Mouse (Mus musculus): ENCODE measurements around the gene Samd4b. TPM values are rescaled to one million over a fixed set of nuclear protein-coding genes. Genes with fewer than 3 reads are reported as not detected.
"Not testable (repeated sequence)": the region's sequence is repeated elsewhere in the genome, so short reads cannot be mapped to it uniquely, and the experiment has no call there.

Samd4b gene
- polyA plus RNA-seq, 1 experiment from 2014 or later: 18.5 TPM

DNA sequence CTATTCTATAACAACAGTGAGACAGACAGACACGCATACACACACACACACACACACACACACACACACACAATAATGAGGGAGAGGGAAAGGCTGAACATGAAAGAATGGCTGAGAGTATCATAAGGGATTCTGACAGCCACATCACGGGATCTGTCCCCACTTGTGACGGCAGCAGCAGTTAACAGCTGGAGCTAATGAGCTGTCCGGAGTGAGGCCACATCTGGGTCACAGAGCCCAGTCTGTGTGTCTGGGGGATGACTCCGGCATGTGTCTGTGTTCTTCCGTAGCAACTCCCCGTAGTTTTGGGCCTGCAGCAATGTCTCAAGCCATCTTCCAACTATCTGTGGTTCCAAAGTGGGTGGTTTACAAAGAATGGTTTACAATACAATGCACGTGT, 65.9 kb downstream of the Samd4b start:
- Histone ChIP-seq H3K9ac (no peak overlapping the region), H3K4me2 (no peak overlapping the region), H3K27ac (no peak overlapping the region), H3K27me3 (replicated peaks) (no peaks in the 10 kb centered on the region), H3K36me3 (no peaks in the 10 kb centered on the region), H3K9me3 (no peaks in the 10 kb centered on the region), H3K4me3 (replicated peaks) (no peak overlapping the region), H3K4me1 (0 out of 2 replicates have a peak, but pooled peaks cover 3% of the 10 kb centered on the region)
- WGBS: 64% methylated on average over 8 of the region's 8 CpGs
- no peak for ATAC-seq (ENCODE audit: insufficient read depth, low FRiP score, low read depth)

DNA sequence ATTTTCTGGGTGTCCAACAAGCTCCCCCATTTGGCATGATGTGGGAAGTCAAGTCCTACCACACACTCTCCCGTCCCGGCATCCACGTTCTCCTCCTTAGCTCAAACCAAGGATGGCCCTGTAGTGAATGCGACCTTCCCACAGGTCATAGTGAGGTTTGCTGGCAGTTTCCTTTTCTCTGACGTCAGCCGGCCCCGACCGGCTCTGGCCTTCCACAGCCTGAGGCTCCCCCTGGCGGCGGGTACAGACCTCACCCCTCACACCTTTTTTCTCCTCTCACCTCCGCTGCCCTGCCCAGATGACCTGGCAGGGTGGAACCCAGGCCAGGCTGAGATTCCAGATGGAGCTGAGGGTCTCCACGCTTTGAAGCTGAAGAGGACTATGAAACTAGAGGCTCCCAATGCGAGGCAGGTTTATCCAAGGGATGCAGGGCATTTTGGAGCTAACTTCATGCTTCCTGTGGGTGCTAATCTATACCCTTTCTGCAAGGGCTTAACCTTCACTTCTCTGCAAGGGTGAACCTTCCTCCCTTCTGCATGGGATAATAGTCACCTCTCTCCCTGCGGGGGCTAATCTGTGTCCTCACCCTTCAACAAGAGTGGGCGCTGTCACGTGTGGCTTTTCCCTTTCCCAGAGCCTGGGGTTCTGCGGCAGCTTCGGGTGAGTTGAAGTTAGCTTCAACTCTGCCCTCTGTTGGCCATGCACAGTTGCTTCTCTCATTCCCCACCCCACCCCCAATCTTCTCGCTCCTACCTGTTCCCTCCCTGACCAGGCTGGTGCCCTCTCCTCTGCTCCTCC, 69.8 kb downstream of the Samd4b start:
- Histone ChIP-seq H3K27me3 (replicated peaks) (no peaks in the 10 kb centered on the region), H3K4me1 (0 out of 2 replicates have a peak, but pooled peaks cover 3% of the 10 kb centered on the region), H3K4me3 (replicated peaks) (no peak overlapping the region), H3K36me3 (no peaks in the 10 kb centered on the region), H3K9me3 (no peaks in the 10 kb centered on the region), H3K27ac (no peak overlapping the region), H3K4me2 (no peak overlapping the region), H3K9ac (no peak overlapping the region)
- ATAC-seq (ENCODE audit: insufficient read depth, low FRiP score, low read depth): peak; percentile 36; the same call in 1 of the 2 replicates
- 6% methylated on average over 19 of the region's 19 CpGs for WGBS

DNA sequence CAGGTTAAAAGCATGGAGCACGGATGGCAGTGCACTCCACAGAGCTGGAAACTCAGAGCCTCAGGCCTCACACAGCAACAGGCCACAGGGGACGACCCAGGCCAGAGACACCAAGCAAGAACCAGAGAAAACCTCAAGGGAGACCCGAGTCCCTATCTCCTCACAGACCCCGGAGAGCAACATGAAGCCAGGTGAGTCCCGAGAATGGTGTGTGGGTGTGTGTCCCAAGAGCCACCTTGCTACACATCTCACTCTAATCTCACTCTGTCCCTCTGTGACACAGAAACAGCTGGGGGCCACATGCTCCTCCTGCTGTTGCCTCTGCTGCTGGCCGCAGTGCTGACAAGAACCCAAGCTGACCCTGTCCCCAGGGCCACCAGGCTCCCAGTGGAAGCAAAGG, 75.4 kb downstream of the Samd4b start, which contains the start of gene Ifnl3:
Gene Ifnl3 (plus strand): TSS at position 301 of the 400 bp plus-strand sequence.
- not testable (repeated sequence) for H3K4me2 ChIP-seq; H3K9me3 ChIP-seq; H3K36me3 ChIP-seq; H3K4me1 ChIP-seq; H3K27me3 ChIP-seq (replicated peaks); H3K27ac ChIP-seq; ATAC-seq (ENCODE audit: insufficient read depth, low FRiP score, low read depth); H3K9ac ChIP-seq; H3K4me3 ChIP-seq (replicated peaks)
- 60% methylated on average over 5 of the region's 6 CpGs for WGBS

DNA sequence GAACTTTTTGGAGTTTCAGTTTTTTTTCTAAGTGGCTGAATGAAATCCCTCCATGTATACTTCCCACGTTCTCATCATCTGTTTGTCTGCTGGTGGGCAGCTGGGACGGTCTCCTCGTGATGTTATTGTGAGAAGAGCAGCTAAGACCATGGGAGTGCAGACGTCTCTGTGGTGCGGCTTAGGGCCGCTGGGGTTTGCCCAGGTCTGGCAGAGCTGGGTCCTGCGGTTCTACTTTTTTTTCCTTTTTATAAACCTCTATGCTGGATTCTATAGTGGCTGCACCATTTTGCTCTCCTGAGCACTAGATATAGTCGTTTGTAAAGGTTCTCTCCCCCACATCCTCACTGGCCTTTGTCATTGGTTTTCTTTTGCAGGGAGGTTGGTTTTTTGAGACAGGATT, 86.5 kb downstream of the Samd4b start:
- H3K4me2 ChIP-seq: no peak overlapping the region
- 66% methylated on average over 8 of the region's 8 CpGs for WGBS

DNA sequence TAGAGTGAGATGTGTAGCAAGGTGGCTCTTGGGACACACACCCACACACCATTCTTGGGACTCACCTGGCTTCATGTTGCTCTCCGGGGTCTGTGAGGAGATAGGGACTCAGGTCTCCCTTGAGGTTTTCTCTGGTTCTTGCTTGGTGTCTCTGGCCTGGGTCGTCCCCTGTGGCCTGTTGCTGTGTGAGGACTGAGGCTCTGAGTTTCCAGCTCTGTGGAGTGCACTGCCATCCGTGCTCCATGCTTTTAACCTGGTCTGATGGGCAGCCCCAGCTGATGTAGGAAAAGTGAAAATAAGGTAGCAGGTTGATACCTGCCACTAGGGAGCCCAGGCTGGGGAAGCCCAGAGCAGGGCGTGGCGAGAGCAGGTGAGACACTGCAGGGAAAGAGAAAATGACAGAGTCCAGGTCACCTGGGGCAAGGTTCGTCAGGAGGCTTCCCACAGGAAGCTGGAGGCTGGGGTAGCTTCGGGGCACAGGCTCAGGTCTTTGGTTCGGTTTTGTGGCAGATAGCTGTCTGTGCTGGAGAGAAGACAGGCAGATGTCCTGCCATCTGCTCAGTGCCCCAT, 87.5 kb downstream of the Samd4b start, which contains the start of gene Ifnl2:
Gene Ifnl2 (minus strand): TSS at position 51 of the 570 bp plus-strand sequence.
- 45% methylated on average over 8 of the region's 8 CpGs for WGBS
- not testable (repeated sequence) for H3K4me3 ChIP-seq (replicated peaks); H3K4me1 ChIP-seq; H3K27me3 ChIP-seq (replicated peaks); H3K27ac ChIP-seq; H3K9me3 ChIP-seq; H3K36me3 ChIP-seq; H3K4me2 ChIP-seq; ATAC-seq (ENCODE audit: insufficient read depth, low FRiP score, low read depth); H3K9ac ChIP-seq

More for the DNA sequence above, 86.5 kb downstream of the Samd4b start:
- no peaks in the 10 kb centered on the region for H3K9me3 ChIP-seq
- no peaks in the 10 kb centered on the region for H3K4me1 ChIP-seq
- H3K4me3 ChIP-seq (replicated peaks): no peak overlapping the region
- no peaks in the 10 kb centered on the region for H3K27me3 ChIP-seq (replicated peaks)
- ATAC-seq (ENCODE audit: insufficient read depth, low FRiP score, low read depth): no peak
- no peaks in the 10 kb centered on the region for H3K36me3 ChIP-seq
- H3K27ac ChIP-seq: no peak overlapping the region
- H3K9ac ChIP-seq: no peak overlapping the region

DNA sequence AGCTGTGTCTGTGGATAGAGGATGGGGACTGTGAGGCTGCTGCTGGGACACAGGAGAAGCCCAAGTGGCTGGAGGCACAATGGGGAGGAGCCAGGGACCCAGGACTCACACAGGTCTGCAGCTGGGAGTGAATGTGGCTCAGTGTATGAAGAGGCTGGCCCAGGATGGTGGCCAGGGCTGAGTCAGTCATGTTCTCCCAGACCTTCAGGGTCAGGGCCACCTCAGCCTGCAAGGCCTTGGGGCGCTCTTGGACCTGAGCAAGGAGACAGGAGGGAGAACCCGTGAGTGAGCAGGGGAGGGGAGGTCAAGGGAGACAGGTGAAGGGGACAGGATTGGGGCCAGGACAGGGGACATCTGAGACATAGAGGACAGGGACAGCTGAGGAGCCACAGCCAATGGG, 88.8 kb downstream of the Samd4b start:
- not testable (repeated sequence) for H3K4me2 ChIP-seq; H3K27me3 ChIP-seq (replicated peaks); H3K9me3 ChIP-seq; H3K4me3 ChIP-seq (replicated peaks); H3K36me3 ChIP-seq; ATAC-seq (ENCODE audit: insufficient read depth, low FRiP score, low read depth); H3K9ac ChIP-seq; H3K27ac ChIP-seq; H3K4me1 ChIP-seq
- WGBS: 67% methylated on average over 2 of the region's 2 CpGs

DNA sequence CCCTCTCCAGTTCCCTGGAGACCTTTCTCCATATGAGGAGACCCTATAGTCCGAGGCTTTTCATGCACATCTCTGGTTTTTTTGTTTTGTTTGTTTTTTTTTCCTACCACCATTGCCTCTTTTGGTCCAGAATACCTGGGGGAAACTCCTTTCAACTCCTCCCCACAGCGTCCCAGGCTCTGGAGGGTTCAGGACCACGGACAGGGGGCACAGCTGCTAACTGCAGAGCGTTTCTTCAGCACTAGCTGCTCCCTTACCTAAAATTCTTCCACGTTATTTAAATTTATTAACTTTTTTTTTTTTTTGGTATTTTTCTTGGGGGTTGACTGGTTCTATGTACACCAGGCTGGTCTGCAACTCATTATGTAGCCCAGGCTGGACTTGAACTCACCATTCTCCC, 92.4 kb downstream of the Samd4b start:
- ATAC-seq (ENCODE audit: insufficient read depth, low FRiP score, low read depth): no peak
- Histone ChIP-seq H3K4me1 (0 out of 2 replicates have a peak, but pooled peaks cover 2% of the 10 kb centered on the region), H3K27me3 (replicated peaks) (no peaks in the 10 kb centered on the region), H3K4me2 (no peak overlapping the region), H3K4me3 (replicated peaks) (no peak overlapping the region), H3K9ac (no peak overlapping the region), H3K27ac (no peak overlapping the region), H3K36me3 (no peaks in the 10 kb centered on the region), H3K9me3 (no peaks in the 10 kb centered on the region)
- 7% methylated on average over 5 of the region's 5 CpGs for WGBS

DNA sequence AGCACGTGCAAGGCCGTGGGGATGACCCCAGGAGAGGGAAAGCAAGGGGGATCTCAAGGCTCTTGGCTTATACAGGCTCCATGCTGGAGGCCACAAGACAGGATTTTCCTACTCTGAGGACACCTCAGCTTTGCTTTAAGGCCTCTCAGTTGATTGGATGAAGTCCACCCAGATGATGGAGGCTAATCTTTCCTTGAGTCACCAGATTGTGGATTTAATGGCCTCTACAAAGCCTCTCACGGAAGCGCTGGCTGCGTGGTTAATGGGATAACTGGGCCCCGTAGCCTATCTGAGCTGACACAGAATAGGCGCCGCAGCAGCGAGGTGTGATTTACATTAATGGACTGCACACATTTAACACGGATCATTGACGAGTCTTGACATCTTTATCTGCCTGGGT, 102.5 kb downstream of the Samd4b start:
- Histone ChIP-seq H3K9me3 (no peaks in the 10 kb centered on the region), H3K27ac (no peak overlapping the region), H3K4me2 (no peak overlapping the region), H3K4me1 (peaks cover 3% of the 10 kb centered on the region; the same call in 1 of the 2 replicates), H3K36me3 (no peaks in the 10 kb centered on the region), H3K9ac (no peak overlapping the region), H3K27me3 (replicated peaks) (no peaks in the 10 kb centered on the region), H3K4me3 (replicated peaks) (no peak overlapping the region)
- no peak for ATAC-seq (ENCODE audit: insufficient read depth, low FRiP score, low read depth)
- 69% methylated on average over 11 of the region's 11 CpGs for WGBS

DNA sequence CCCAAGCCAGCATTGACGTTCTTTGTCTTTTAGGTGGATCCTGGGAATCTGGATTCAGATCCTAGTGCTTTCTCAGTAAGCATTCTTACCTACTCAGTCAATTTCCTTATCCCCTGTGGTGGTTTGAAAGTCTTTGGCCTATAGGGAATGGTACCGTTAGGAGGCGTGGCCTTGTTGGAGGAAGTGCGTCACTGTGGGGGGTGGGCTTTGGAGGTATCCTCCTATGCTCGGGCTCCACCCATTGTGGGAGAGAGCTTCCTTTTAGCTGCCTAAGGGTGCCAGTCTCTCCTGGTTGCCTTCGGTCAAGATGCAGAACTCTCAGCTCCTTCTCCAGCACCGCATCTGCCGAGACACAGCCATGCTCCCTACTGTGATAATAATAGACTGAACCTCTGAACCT, 105.6 kb downstream of the Samd4b start:
- Histone ChIP-seq H3K9me3 (no peaks in the 10 kb centered on the region), H3K27ac (no peak overlapping the region), H3K9ac (no peak overlapping the region), H3K4me3 (replicated peaks) (no peak overlapping the region), H3K36me3 (no peaks in the 10 kb centered on the region), H3K4me2 (no peak overlapping the region), H3K27me3 (replicated peaks) (no peaks in the 10 kb centered on the region), H3K4me1 (peaks cover 14% of the 10 kb centered on the region)
- ATAC-seq (ENCODE audit: insufficient read depth, low FRiP score, low read depth): no peak
- 85% methylated on average over 8 of the region's 8 CpGs for WGBS

DNA sequence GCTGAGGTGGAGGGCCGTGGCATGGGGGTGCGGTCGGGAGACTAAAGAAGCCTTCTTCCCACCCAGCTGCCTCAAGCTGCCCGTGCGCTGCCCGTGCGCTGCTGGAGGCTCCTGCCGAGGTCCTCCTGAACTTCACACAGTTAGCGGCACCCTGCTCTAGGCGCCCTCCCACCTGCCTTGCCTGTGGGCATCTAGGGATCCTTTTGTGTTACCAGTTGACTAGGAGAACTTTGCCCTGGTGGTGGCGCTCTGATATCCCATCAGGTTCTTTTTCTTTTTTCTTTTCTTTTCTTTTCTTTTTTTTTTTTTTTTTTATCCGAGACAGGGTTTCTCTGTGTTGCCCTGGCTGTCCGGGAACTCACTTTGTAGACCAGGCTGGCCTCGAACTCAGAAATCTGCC, 107.0 kb downstream of the Samd4b start:
- Histone ChIP-seq H3K9me3 (no peaks in the 10 kb centered on the region), H3K36me3 (no peaks in the 10 kb centered on the region), H3K4me1 (peaks cover 15% of the 10 kb centered on the region), H3K4me3 (replicated peaks) (0 out of 2 replicates have a peak overlapping the region, but pooled peaks have one; percentile 4), H3K27ac (no peak overlapping the region), H3K4me2 (peak overlapping the region; percentile 42), H3K9ac (no peak overlapping the region), H3K27me3 (replicated peaks) (no peaks in the 10 kb centered on the region)
- no peak for ATAC-seq (ENCODE audit: insufficient read depth, low FRiP score, low read depth)
- WGBS: 31% methylated on average over 14 of the region's 14 CpGs

DNA sequence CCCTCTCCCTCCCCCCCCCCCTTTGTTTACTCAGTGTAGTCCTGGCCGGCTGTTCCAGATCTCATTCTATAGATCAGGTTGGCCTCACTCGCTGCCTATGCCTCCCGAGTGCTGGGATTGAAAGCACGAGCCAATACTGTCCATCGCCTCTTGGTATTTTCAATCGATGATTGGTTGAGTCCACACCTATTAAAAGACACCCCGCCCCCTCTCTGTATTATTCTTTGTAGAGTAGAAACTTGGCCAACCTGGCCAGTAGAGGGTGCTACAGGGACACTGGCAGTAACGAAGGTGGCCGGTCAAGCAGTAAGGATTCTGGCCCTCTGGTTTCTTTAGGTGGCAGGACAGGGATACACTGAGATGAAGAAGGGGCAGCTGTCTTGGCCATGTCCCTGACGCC, 107.5 kb downstream of the Samd4b start:
- no peak overlapping the region for H3K9ac ChIP-seq
- WGBS: 2% methylated on average over 10 of the region's 10 CpGs
- peak; percentile 79 for ATAC-seq (ENCODE audit: insufficient read depth, low FRiP score, low read depth)
- H3K9me3 ChIP-seq: no peaks in the 10 kb centered on the region
- no peak overlapping the region for H3K27ac ChIP-seq
- H3K27me3 ChIP-seq (replicated peaks): no peaks in the 10 kb centered on the region
- H3K36me3 ChIP-seq: no peaks in the 10 kb centered on the region
- peaks cover 15% of the 10 kb centered on the region for H3K4me1 ChIP-seq
- H3K4me3 ChIP-seq (replicated peaks): 0 out of 2 replicates have a peak overlapping the region, but pooled peaks have one; percentile 4
- H3K4me2 ChIP-seq: peak overlapping the region; percentile 42

DNA sequence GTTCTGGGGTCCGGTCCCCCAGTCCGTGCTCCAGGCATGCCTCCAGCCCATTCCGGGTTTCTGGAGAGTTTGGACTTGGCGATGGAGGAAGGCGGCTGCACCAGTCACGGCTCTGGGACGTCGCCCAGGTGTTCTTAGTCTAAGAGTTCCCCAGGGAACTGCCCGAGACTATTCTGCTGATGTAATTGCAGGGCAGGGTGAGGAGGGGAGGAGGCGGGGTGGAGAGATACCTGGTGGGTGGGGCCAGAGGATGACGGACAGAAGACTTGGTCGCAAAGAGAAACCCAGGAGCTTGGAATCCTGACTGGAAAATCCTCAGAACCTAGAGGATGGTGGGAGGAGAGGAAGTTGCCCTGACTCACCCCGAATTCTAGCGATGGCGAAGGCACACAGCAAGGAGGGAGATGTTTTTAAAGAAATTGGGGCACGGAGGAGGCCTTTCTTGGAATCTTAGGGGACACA, 109.9 kb downstream of the Samd4b start:
- H3K4me3 ChIP-seq (replicated peaks): peak overlapping the region; percentile 24
- H3K9ac ChIP-seq: no peak overlapping the region
- H3K9me3 ChIP-seq: no peaks in the 10 kb centered on the region
- H3K4me1 ChIP-seq: peaks cover 15% of the 10 kb centered on the region
- peak overlapping the region; percentile 50 for H3K4me2 ChIP-seq
- H3K36me3 ChIP-seq: no peaks in the 10 kb centered on the region
- H3K27ac ChIP-seq: peak overlapping the region; percentile 48; the same call in 1 of the 2 replicates
- H3K27me3 ChIP-seq (replicated peaks): no peaks in the 10 kb centered on the region
- WGBS: 4% methylated on average over 16 of the region's 16 CpGs
- peak; percentile 69; the same call in 1 of the 2 replicates for ATAC-seq (ENCODE audit: insufficient read depth, low FRiP score, low read depth)
